Mouse (Mus musculus) limb, embryonic 10.5 days (tissue): ENCODE data around the gene Crbn. TPM values are rescaled to one million over a fixed set of nuclear protein-coding genes. Genes with fewer than 3 reads are reported as not detected.

Experiments used
- DNase-seq: peaks from one replicate; pipeline ENCODE4 v3.0.0-alpha.2; 2017; ENCODE audit warnings: low spot score
- H3K27ac ChIP-seq: fragments of 300-500 bp; sonication (generic); 2 replicates; pipeline ENCODE4 v1.5.1; 2016; ENCODE audit warnings: mild to moderate bottlenecking
- H3K27me3 ChIP-seq: fragments of 300-500 bp; sonication (generic); 2 replicates; pipeline ENCODE4 v1.6.1; 2016; ENCODE audit warnings: low read depth, mild to moderate bottlenecking; ENCODE audit not compliant: poor library complexity, severe bottlenecking
- H3K36me3 ChIP-seq: fragments of 300-500 bp; sonication (generic); 2 replicates; pipeline ENCODE4 v1.6.1; 2016; ENCODE audit warnings: mild to moderate bottlenecking, moderate library complexity
- H3K4me1 ChIP-seq: fragments of 300-500 bp; sonication (generic); 2 replicates; pipeline ENCODE4 v1.6.1; 2016
- H3K4me3 ChIP-seq: fragments of 300-500 bp; sonication (generic); 2 replicates; pipeline ENCODE4 v1.5.1; 2016; ENCODE audit warnings: mild to moderate bottlenecking, moderate library complexity
- H3K9me3 ChIP-seq: fragments of 300-500 bp; sonication (generic); replicated peaks from 2 replicates; pipeline ENCODE4 v1.6.1; 2016; ENCODE audit warnings: mild to moderate bottlenecking
- WGBS: fragments of 180-500 bp; shearing (Covaris S2); methylation state at CpG from one replicate; pipeline ENCODE4 v1.1.7; 2016; 5-methylcytosine and 5-hydroxymethylcytosine counted together
- polyA plus RNA-seq: library from polyadenylated mRNA; unstranded; fragments of >200 nt; fragmentation: Nextera tagmentation; extraction: Ambion mirVana; gene quantifications from 2 replicates; pipeline ENCODE4 v1.2.1, GENCODE M21; 2016

Crbn gene
- polyA plus RNA-seq = 39.0 and 44.5 TPM in 2 replicates

DNA sequence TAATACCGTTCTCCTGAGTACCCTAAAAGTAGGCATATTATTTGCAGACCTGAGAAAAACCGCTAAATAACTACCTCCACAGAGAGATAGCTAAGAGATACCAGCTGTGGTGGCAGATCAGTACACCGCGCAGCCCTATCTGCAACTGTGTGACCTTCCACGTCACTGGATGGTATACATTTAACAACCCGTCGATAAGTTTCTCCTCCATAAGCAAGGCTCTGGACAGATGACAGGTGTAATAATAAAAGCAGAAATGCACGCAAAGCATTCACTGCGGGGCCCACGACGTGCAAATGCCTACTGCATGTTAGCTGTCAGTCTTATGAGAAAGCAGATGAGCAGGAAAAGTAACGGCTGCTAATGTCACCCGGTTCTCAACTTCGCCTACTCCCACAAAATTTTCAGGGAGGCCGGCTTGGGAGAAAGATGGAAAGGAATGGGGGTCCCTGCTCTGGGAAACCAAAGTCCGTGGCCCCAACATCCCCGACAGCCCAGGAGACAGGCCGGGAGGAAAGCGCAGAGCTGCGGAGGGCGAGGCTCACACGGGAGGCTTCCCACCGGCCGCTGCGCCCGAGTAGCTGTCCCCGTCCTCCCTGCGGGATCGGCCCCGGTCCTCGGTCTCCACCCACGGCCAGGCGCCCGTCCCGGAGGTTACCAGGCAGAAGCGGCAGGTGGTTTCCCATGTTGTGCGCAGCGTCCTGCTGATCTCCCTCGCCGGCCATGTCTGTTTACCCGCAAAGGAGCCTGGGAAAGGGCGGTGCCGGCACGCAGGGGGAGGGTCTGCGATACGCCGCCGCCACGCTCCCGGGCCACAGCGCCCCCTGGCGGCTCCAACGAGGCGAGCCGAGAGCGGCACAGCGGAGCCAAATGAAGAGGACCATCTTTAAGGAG is at the start of gene Crbn:
Gene Crbn (minus strand): TSS at position 745 of the 894 bp plus-strand sequence.
- Histone ChIP-seq H3K27ac (peak within 1 kb of the TSS; percentile 82), H3K9me3 (no peaks in the 10 kb centered on the region), H3K27me3 (no peaks in the 10 kb centered on the region), H3K36me3 (peaks cover 5% of the 10 kb centered on the region), H3K4me3 (peak within 1 kb of the TSS; percentile 94), H3K4me1 (peaks cover 10% of the 10 kb centered on the region)
- WGBS = 2% methylated on average over 57 of the region's 57 CpGs
- peak; percentile 95 for DNase-seq

DNA sequence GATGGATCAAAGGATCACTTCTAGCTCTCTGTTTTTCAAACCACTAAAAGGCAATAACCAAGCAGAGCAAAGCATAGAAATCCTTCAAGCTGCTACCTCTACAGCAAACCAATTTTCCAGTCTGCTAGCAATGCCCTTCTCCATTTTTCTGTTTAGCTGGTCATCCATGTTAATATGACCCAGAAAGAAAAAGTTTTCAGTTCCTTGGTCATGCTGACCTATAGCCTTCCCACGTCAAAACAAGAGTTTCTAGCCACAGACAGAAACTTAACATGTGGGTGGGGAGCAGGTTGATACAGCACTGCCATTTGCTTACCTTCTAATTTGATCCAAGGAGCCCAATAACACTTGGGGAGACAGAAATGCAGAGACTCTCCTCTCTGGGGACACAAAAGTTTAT is 40.3 kb upstream of the Crbn start:
- no peak for DNase-seq
- Histone ChIP-seq H3K4me1 (no peaks in the 10 kb centered on the region), H3K27ac (no peak overlapping the region), H3K4me3 (no peak overlapping the region), H3K36me3 (no peaks in the 10 kb centered on the region), H3K9me3 (no peaks in the 10 kb centered on the region), H3K27me3 (no peaks in the 10 kb centered on the region)
- 85% methylated on average over 1 of the region's 1 CpGs for WGBS

GRCm38 (mm10) chr6:106838053-106838452 is 38.2 kb upstream of the Crbn start:
- no peak for DNase-seq
- Histone ChIP-seq H3K27me3 (no peaks in the 10 kb centered on the region), H3K27ac (no peak overlapping the region), H3K4me3 (no peak overlapping the region), H3K36me3 (no peaks in the 10 kb centered on the region), H3K4me1 (no peaks in the 10 kb centered on the region), H3K9me3 (no peaks in the 10 kb centered on the region)
- 87% methylated on average over 3 of the region's 3 CpGs for WGBS

DNA sequence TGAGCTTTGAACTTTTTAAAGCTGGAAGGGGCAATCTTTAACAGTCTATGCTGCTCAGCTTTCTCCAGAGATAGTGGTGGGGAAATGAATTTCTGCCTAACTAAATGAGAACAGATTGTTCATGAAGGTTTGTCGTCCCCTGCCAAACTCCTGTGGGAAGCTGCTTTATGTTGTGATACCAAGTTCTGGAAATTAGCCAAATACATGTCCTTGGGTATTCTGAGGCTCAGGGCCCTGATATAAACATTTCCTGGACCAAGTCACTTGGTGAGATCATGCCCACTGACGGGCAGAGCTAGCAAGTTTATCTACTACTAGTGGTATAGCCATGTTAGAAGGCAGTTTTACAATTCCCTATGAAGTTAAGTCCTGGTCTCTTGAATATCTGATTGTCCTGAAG is 35.4 kb upstream of the Crbn start:
- H3K36me3 ChIP-seq = no peaks in the 10 kb centered on the region
- 86% methylated on average over 2 of the region's 2 CpGs for WGBS
- no peaks in the 10 kb centered on the region for H3K4me1 ChIP-seq

GRCm38 (mm10) chr6:106822329-106822728 is 22.5 kb upstream of the Crbn start:
- Histone ChIP-seq H3K27ac (no peak overlapping the region), H3K36me3 (no peaks in the 10 kb centered on the region), H3K4me3 (no peak overlapping the region), H3K9me3 (no peaks in the 10 kb centered on the region), H3K27me3 (no peaks in the 10 kb centered on the region), H3K4me1 (no peaks in the 10 kb centered on the region)
- DNase-seq = no peak
- 59% methylated on average over 1 of the region's 1 CpGs for WGBS

More for the DNA sequence above, 35.4 kb upstream of the Crbn start:
- no peak for DNase-seq
- Histone ChIP-seq H3K27ac (no peak overlapping the region), H3K9me3 (no peaks in the 10 kb centered on the region), H3K27me3 (no peaks in the 10 kb centered on the region), H3K4me3 (no peak overlapping the region)

- DNase-seq = no peak
- Histone ChIP-seq H3K36me3 (no peaks in the 10 kb centered on the region), H3K4me1 (no peaks in the 10 kb centered on the region), H3K27me3 (no peaks in the 10 kb centered on the region), H3K9me3 (no peaks in the 10 kb centered on the region), H3K4me3 (no peak overlapping the region), H3K27ac (no peak overlapping the region)
Measured at GRCm38 (mm10) chr6:106820566-106820965, 20.7 kb upstream of the Crbn start.

GRCm38 (mm10) chr6:106819906-106820305 is 20.0 kb upstream of the Crbn start:
- no peak for DNase-seq
- Histone ChIP-seq H3K27me3 (no peaks in the 10 kb centered on the region), H3K4me1 (no peaks in the 10 kb centered on the region), H3K9me3 (no peaks in the 10 kb centered on the region), H3K27ac (no peak overlapping the region), H3K36me3 (no peaks in the 10 kb centered on the region), H3K4me3 (no peak overlapping the region)
- WGBS = 86% methylated on average over 3 of the region's 3 CpGs

DNA sequence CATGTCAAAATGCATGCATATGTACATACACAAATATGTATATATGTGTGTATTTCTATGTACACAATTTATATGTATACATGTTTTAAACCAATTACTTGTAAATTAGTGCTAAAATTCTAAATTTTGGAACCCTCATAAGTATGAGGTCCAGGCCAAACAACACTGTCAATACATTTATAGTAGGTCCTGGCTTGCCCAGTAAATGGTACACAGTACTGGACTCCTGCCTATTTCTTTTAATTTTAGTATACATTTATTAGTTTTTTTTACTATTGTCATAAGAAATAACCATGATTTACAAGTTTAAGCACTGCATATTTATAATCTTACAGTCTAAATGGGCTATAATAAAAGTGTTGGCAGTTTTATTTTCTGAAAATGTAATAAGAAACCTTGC is 19.4 kb upstream of the Crbn start:
- Histone ChIP-seq H3K4me1 (no peaks in the 10 kb centered on the region), H3K9me3 (no peaks in the 10 kb centered on the region), H3K27me3 (no peaks in the 10 kb centered on the region), H3K36me3 (no peaks in the 10 kb centered on the region), H3K27ac (no peak overlapping the region), H3K4me3 (no peak overlapping the region)
- DNase-seq = no peak

DNA sequence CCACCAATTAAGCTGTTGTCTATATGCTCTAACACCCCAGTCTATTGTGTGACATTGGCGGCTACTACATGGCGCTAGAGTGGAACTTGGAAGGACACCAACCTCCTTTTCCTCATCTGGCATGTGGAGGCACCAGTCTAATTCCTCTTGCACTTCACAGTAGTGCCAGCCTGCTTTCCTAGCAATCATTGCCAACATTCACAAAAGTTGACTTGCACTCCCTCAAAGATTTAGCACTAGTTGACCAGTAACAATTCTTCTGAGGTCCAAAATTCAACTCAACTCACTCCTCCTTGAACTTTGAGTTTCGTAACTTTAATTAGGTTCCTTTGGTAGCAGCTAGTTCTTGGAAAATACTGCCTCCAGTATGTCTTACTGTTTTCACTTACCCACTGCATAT is 10.8 kb upstream of the Crbn start:
- no peak overlapping the region for H3K27ac ChIP-seq
- WGBS = 90% methylated on average over 3 of the region's 3 CpGs
- H3K36me3 ChIP-seq = no peaks in the 10 kb centered on the region
- H3K9me3 ChIP-seq = no peaks in the 10 kb centered on the region
- H3K4me1 ChIP-seq = no peaks in the 10 kb centered on the region
- no peaks in the 10 kb centered on the region for H3K27me3 ChIP-seq
- DNase-seq = no peak
- H3K4me3 ChIP-seq = no peak overlapping the region

GRCm38 (mm10) chr6:106809161-106809560 is 9.3 kb upstream of the Crbn start:
- no peak overlapping the region for H3K4me3 ChIP-seq
- H3K36me3 ChIP-seq = no peaks in the 10 kb centered on the region
- no peak overlapping the region for H3K27ac ChIP-seq
- no peak for DNase-seq
- H3K9me3 ChIP-seq = no peaks in the 10 kb centered on the region
- H3K4me1 ChIP-seq = no peaks in the 10 kb centered on the region
- H3K27me3 ChIP-seq = no peaks in the 10 kb centered on the region
- 84% methylated on average over 2 of the region's 2 CpGs for WGBS

- H3K4me1 ChIP-seq = no peaks in the 10 kb centered on the region
- H3K9me3 ChIP-seq = no peaks in the 10 kb centered on the region
- H3K27ac ChIP-seq = no peak overlapping the region
- H3K36me3 ChIP-seq = no peaks in the 10 kb centered on the region
- H3K4me3 ChIP-seq = no peak overlapping the region
- DNase-seq = no peak
- 50% methylated on average over 2 of the region's 2 CpGs for WGBS
- H3K27me3 ChIP-seq = no peaks in the 10 kb centered on the region
Measured at GRCm38 (mm10) chr6:106804904-106805303, 5.0 kb upstream of the Crbn start.

- no peaks in the 10 kb centered on the region; the same call in 1 of the 2 replicates for H3K36me3 ChIP-seq
- peaks cover 10% of the 10 kb centered on the region for H3K4me1 ChIP-seq
- 62% methylated on average over 5 of the region's 5 CpGs for WGBS
- DNase-seq = no peak
- no peaks in the 10 kb centered on the region for H3K9me3 ChIP-seq
- H3K4me3 ChIP-seq = peak overlapping the region; percentile 94
- H3K27me3 ChIP-seq = no peaks in the 10 kb centered on the region
- no peak overlapping the region for H3K27ac ChIP-seq
Measured at GRCm38 (mm10) chr6:106800227-106800557, 315 bp upstream of the Crbn start.

DNA sequence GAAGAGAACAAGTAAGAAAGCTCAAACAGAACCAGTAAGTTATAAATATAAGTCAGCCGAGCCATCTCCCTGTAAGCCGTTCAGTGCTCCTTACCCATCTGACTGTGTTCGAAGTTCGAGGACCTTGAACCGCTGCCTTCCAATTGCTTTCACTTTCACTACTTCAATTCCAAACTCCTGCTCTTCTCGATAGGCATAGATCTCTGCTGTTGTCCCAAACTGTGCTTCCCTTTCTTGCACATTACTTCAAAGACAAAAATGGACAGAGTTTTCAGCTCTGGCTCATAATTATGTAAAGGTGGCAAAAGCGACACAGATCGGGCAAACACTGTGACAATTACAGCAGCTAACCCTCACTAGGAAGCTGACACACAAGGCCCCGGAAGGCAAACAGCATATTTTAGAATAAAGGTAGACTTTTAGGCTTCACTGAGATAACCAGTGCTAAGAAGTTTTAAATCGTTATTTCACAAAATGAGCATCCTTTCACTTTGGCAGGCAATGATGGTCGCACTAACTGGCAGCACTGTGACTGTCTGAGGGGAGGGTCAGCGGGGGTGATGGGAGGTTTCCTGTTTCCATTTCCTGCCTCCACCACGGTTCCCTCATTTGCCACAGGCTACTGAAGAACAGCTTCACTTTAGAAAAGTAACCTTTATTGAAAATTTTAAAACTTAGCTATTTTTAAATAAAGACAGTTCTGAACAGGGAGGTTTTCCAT is 5.6 kb downstream of the Crbn start:
- Histone ChIP-seq H3K27me3 (no peaks in the 10 kb centered on the region), H3K27ac (no peak overlapping the region)
- WGBS = 88% methylated on average over 13 of the region's 13 CpGs

More for the DNA sequence above, 5.6 kb downstream of the Crbn start:
- Histone ChIP-seq H3K36me3 (peaks cover 40% of the 10 kb centered on the region), H3K4me3 (no peak overlapping the region), H3K4me1 (peaks cover 8% of the 10 kb centered on the region), H3K9me3 (no peaks in the 10 kb centered on the region)
- DNase-seq = no peak
